Mouse (Mus musculus) forebrain, embryonic 11.5 days (tissue): ENCODE results near the gene Helz2. TPM values are rescaled to one million over a fixed set of nuclear protein-coding genes. Genes with fewer than 3 reads are reported as not detected.

Experiments
- ATAC-seq: fragments of 200-750 bp; cut with Nextera tagmentation; replicated peaks from 2 replicates; pipeline ENCODE4 v1.8.0; 2017; ENCODE audit warnings: moderate TSS enrichment; ENCODE audit not compliant: low FRiP score
- DNase-seq: peaks from one replicate; pipeline ENCODE4 v3.0.0-alpha.2; 2017; ENCODE audit warnings: low spot score
- H3K27ac ChIP-seq: fragments of 300-500 bp; sonication (generic); 2 replicates; pipeline ENCODE4 v1.5.1; 2014; ENCODE audit warnings: low read depth, low read length
- H3K27me3 ChIP-seq: fragments of 300-500 bp; sonication (generic); 2 replicates; pipeline ENCODE4 v1.6.1; 2014; ENCODE audit warnings: mild to moderate bottlenecking, low read length, mixed read lengths; ENCODE audit not compliant: control insufficient read depth, insufficient read depth
- H3K36me3 ChIP-seq: fragments of 300-500 bp; sonication (generic); 2 replicates; pipeline ENCODE4 v1.6.1; 2014; ENCODE audit warnings: mild to moderate bottlenecking, low read length, moderate library complexity, mixed read lengths; ENCODE audit not compliant: control insufficient read depth, insufficient read depth
- H3K4me1 ChIP-seq: fragments of 300-500 bp; sonication (generic); replicated peaks from 2 replicates; pipeline ENCODE4 v1.6.1; 2014; ENCODE audit warnings: low read length, mixed read lengths; ENCODE audit not compliant: control insufficient read depth, insufficient read depth
- H3K4me2 ChIP-seq: fragments of 300-500 bp; sonication (generic); 2 replicates; pipeline ENCODE4 v1.6.1; 2014; ENCODE audit warnings: low read depth, mild to moderate bottlenecking, low read length, moderate library complexity, mixed read lengths; ENCODE audit not compliant: severe bottlenecking
- H3K4me3 ChIP-seq: fragments of 300-500 bp; sonication (generic); 2 replicates; pipeline ENCODE4 v1.5.1; 2014; ENCODE audit warnings: low read depth, low read length
- H3K9ac ChIP-seq: fragments of 300-500 bp; sonication (generic); 2 replicates; pipeline ENCODE4 v1.6.1; 2014; ENCODE audit warnings: low read length
- H3K9me3 ChIP-seq: fragments of 300-500 bp; sonication (generic); 2 replicates; pipeline ENCODE4 v1.6.1; 2016; ENCODE audit warnings: low read length, mixed read lengths; ENCODE audit not compliant: control insufficient read depth
- WGBS: fragments of 180-500 bp; shearing (Covaris S2); extraction: QIAGEN DNeasy Blood & Tissue Kit; methylation state at CpG from one replicate; pipeline ENCODE4 v1.1.7; 2014; 5-methylcytosine and 5-hydroxymethylcytosine counted together
- polyA plus RNA-seq: library from polyadenylated mRNA; unstranded; fragments of >200 nt; fragmentation: Nextera tagmentation; extraction: Ambion mirVana; gene quantifications from 2 replicates; pipeline ENCODE4 v1.2.1, GENCODE M21; 2014

Helz2 gene
- polyA plus RNA-seq, 1 experiment from 2014 or later = 0.90 TPM

GRCm38 (mm10) chr2:181234680-181235079 lies 7.1 kb downstream of the Helz2 start:
- H3K27me3 ChIP-seq = no peaks in the 10 kb centered on the region
- no peak overlapping the region for H3K9ac ChIP-seq
- H3K4me1 ChIP-seq = no peaks in the 10 kb centered on the region
- no peak overlapping the region for H3K4me3 ChIP-seq
- no peak for ATAC-seq
- H3K4me2 ChIP-seq = no peak overlapping the region
- H3K9me3 ChIP-seq = no peaks in the 10 kb centered on the region
- DNase-seq = no peak
- no peaks in the 10 kb centered on the region for H3K36me3 ChIP-seq
- H3K27ac ChIP-seq = no peak overlapping the region
- WGBS = 92% methylated on average over 11 of the region's 11 CpGs

- no peak for DNase-seq
- Histone ChIP-seq H3K27ac (no peak overlapping the region), H3K4me2 (no peak overlapping the region), H3K36me3 (no peaks in the 10 kb centered on the region), H3K4me1 (no peaks in the 10 kb centered on the region), H3K9me3 (no peaks in the 10 kb centered on the region), H3K27me3 (no peaks in the 10 kb centered on the region), H3K4me3 (no peak overlapping the region), H3K9ac (no peak overlapping the region)
- 94% methylated on average over 15 of the region's 15 CpGs for WGBS
- no peak for ATAC-seq
Observed at GRCm38 (mm10) chr2:181233443-181233842, 8.4 kb downstream of the Helz2 start.

DNA sequence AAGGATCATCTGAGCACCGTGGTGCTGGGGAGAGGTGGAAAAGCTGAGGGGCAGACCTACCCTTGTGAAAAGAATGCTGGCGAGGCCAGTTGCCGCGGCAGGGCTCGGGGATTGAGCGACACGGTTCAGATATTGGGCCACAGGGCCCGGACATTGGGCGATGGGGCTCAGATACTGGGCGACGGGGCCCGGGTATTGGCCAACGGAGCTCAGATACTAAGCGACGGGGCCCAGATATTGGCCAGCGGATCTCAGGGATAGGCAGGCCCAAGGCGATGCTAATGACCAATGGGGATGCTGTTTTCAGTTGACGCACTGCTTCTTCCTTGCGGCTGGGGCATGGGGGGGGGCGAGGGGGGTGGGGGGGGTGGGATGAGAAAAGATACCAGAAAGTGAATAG lies 10.7 kb downstream of the Helz2 start:
- no peak overlapping the region for H3K4me3 ChIP-seq
- H3K4me2 ChIP-seq = no peak overlapping the region
- no peaks in the 10 kb centered on the region for H3K36me3 ChIP-seq
- H3K27ac ChIP-seq = no peak overlapping the region
- H3K9me3 ChIP-seq = no peaks in the 10 kb centered on the region
- DNase-seq (no peak), ATAC-seq (no peak)
- no peak overlapping the region for H3K9ac ChIP-seq
- no peaks in the 10 kb centered on the region for H3K4me1 ChIP-seq
- WGBS = 73% methylated on average over 20 of the region's 20 CpGs
- H3K27me3 ChIP-seq = no peaks in the 10 kb centered on the region

DNA sequence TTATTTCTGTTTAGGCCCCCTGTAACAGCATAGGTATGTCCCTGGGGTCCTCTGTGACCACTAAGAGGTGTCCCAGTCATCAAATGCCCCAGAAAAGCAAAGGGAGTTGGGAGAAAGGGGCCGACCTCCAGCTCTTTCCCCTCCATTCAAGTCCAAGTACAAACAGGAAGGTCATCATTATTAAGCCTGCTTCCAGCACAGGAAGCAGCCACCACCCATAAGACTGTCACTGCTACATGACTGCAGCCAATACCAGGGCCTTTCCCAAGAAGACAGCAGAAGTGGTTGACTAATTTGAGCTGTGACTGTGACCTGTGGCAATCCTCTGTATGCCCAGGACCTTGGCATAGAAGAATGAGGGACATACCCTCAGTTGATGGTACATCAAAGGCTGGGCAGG lies 13.5 kb downstream of the Helz2 start:
- Histone ChIP-seq H3K27ac (no peak overlapping the region), H3K4me2 (no peak overlapping the region), H3K4me3 (no peak overlapping the region), H3K36me3 (no peaks in the 10 kb centered on the region), H3K4me1 (no peaks in the 10 kb centered on the region), H3K9ac (no peak overlapping the region), H3K27me3 (no peaks in the 10 kb centered on the region), H3K9me3 (no peaks in the 10 kb centered on the region)
- ATAC-seq (no peak), DNase-seq (no peak)
- WGBS = 83% methylated on average over 1 of the region's 1 CpGs

DNA sequence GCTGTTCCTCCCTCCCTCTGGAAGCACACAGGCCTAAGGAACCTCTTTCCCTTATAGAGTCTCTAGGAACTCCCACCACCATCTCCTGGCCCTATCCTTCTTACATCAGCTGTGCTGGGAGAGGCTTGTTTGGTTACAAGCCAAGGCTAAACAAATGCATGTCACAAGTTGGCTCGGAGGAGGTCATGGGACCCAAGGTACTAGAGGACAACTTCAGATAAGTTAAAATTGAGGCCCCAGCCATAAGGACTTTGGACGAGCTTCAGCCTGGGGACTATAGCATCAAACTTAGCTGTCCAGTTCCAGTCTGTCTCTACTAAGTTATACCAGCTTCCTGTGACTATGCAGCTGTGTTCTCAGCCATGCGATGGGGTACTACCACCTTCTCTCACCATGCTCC lies 14.7 kb downstream of the Helz2 start:
- H3K27me3 ChIP-seq = no peaks in the 10 kb centered on the region
- no peak overlapping the region for H3K27ac ChIP-seq
- H3K9ac ChIP-seq = no peak overlapping the region
- 91% methylated on average over 3 of the region's 3 CpGs for WGBS
- H3K9me3 ChIP-seq = no peaks in the 10 kb centered on the region
- H3K4me3 ChIP-seq = no peak overlapping the region
- ATAC-seq (no peak), DNase-seq (no peak)
- no peaks in the 10 kb centered on the region for H3K4me1 ChIP-seq
- H3K36me3 ChIP-seq = no peaks in the 10 kb centered on the region
- H3K4me2 ChIP-seq = no peak overlapping the region

DNA sequence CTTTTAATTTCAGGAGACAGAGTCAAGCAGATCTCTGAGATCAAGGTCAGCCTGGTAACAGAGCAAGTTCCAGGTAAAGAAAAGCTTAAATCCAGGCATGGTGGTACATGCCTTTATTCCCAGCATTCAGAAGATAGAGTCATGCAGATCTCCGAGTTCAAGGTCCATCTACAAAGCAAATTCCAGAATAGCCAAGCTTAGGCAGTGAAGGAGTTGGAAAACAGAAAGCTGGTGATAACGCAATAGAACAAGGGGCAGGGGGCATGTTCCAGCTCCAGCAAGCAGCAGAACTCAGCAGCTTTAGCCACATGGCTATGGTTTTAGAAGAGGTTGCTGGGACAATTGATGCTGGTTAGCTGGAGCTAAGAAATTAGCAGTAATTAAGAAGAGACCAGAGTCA lies 16.8 kb downstream of the Helz2 start:
- Histone ChIP-seq H3K9me3 (no peaks in the 10 kb centered on the region), H3K27ac (no peak overlapping the region), H3K4me1 (peaks cover 2% of the 10 kb centered on the region; the same call in 1 of the 2 replicates), H3K36me3 (no peaks in the 10 kb centered on the region), H3K27me3 (no peaks in the 10 kb centered on the region), H3K9ac (no peak overlapping the region), H3K4me3 (no peak overlapping the region), H3K4me2 (no peak overlapping the region)
- DNase-seq (no peak), ATAC-seq (no peak)
- WGBS = 86% methylated on average over 2 of the region's 2 CpGs

DNA sequence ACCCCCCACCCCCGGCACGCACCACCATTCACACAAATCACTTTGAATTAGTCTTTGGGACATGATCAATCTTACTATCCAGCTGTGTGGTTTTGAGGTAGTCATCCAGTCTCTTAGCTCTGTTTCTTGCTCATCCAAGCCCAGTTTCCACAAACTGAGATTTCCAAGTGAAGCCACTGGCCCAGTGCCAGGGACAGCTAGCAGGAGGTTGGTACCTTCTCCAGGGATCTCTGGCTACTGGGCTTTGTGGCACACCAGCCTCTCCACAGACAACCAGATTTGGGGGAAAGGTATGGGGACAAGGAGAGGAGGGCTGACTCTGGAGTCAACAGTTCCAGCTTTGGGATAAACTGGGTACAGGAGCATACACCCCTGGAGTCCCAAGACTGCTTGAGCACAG lies 21.5 kb downstream of the Helz2 start:
- no peak overlapping the region for H3K27ac ChIP-seq

DNA sequence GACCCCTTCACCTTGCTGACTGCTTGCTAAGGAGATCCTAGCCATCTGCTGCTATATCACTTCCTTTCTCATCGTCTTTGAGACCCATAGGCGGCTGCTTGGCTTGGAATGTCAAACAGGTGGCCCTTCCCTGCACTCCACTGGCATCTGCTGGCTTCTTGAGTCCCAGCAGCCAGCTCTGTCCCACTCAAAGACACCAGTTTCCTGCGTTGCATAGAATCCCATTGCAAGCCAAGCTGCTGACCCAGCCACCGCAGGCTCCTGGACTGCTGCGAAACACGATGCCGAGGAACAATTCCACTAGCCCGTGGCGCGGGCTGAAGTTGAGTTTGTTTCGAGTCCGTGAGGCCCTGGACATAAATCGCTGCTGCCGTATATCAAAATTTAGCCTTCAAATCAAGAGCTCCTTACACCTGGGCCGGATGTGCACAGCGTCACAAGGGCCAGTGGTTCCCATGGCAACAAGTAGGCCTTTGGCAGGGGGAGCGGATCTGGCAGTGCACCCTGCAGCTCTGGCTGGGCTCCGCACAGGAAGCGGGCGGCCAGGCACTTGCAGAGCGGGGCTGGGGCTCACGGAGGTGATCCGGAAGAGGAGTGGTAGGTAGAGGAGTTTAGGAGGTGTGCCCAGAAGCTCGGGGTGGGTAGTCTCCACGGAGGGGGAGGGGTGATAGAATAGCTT lies 22.1 kb downstream of the Helz2 start, which contains the start of gene Fndc11:
Gene Fndc11, plus strand, starts transcription at position 476 of the 679 bp plus-strand sequence.
- Histone ChIP-seq H3K9me3 (no peaks in the 10 kb centered on the region), H3K27ac (no peak within 1 kb of the TSS), H3K4me2 (peak within 1 kb of the TSS; percentile 67), H3K9ac (peak within 1 kb of the TSS; percentile 52), H3K36me3 (no peaks in the 10 kb centered on the region), H3K4me1 (peaks cover 7% of the 10 kb centered on the region; the same call in 1 of the 2 replicates), H3K27me3 (no peaks in the 10 kb centered on the region), H3K4me3 (peak within 1 kb of the TSS; percentile 26)
- peak; percentile 87 for ATAC-seq
- 4% methylated on average over 25 of the region's 25 CpGs for WGBS
- peak; percentile 76 for DNase-seq

More for the DNA sequence above, 21.5 kb downstream of the Helz2 start:
- H3K36me3 ChIP-seq = no peaks in the 10 kb centered on the region
- H3K4me1 ChIP-seq = peaks cover 7% of the 10 kb centered on the region; the same call in 1 of the 2 replicates
- H3K4me2 ChIP-seq = peak overlapping the region; percentile 67
- H3K9ac ChIP-seq = no peak overlapping the region
- no peaks in the 10 kb centered on the region for H3K9me3 ChIP-seq
- WGBS = 62% methylated on average over 2 of the region's 2 CpGs
- DNase-seq (no peak), ATAC-seq (no peak)
- H3K27me3 ChIP-seq = no peaks in the 10 kb centered on the region
- peak overlapping the region; percentile 26; the same call in 1 of the 2 replicates for H3K4me3 ChIP-seq
